Mouse (Mus musculus) midbrain, embryonic 14.5 days (tissue): ENCODE data around the gene Clk2. TPM values are rescaled to one million over a fixed set of nuclear protein-coding genes. Genes with fewer than 3 reads are reported as not detected.

Experiments
- ATAC-seq: fragments of 200-750 bp; cut with Nextera tagmentation; 2 replicates; pipeline ENCODE4 v1.8.0; 2017; ENCODE audit warnings: moderate number of reproducible peaks, moderate library complexity; ENCODE audit not compliant: low FRiP score, low TSS enrichment
- DNase-seq: peaks from one replicate; pipeline ENCODE4 v3.0.0-alpha.2; 2015
- H3K27ac ChIP-seq: fragments of 300-500 bp; sonication (generic); replicated peaks from 2 replicates; pipeline ENCODE4 v1.5.1; 2014; ENCODE audit warnings: mild to moderate bottlenecking, low read depth, low read length, moderate library complexity
- H3K27me3 ChIP-seq: fragments of 300-500 bp; sonication (generic); 2 replicates; pipeline ENCODE4 v1.6.1; 2014; ENCODE audit warnings: low read length, control low read depth, mixed read lengths; ENCODE audit not compliant: control insufficient read depth, insufficient read depth
- H3K36me3 ChIP-seq: fragments of 300-500 bp; sonication (generic); 2 replicates; pipeline ENCODE4 v1.6.1; 2014; ENCODE audit warnings: low read length, control low read depth; ENCODE audit not compliant: control insufficient read depth, insufficient read depth
- H3K4me1 ChIP-seq: fragments of 300-500 bp; sonication (generic); 2 replicates; pipeline ENCODE4 v1.6.1; 2014; ENCODE audit warnings: mild to moderate bottlenecking, antibody characterized with exemption, low read length, control low read depth; ENCODE audit not compliant: control insufficient read depth, insufficient read depth
- H3K4me2 ChIP-seq: fragments of 300-500 bp; sonication (generic); 2 replicates; pipeline ENCODE4 v1.6.1; 2014; ENCODE audit warnings: mild to moderate bottlenecking, low read length, moderate library complexity
- H3K4me3 ChIP-seq: fragments of 300-500 bp; sonication (generic); replicated peaks from 2 replicates; pipeline ENCODE4 v1.5.1; 2014; ENCODE audit warnings: low read depth, low read length
- H3K9ac ChIP-seq: fragments of 300-500 bp; sonication (generic); replicated peaks from 2 replicates; pipeline ENCODE4 v1.6.1; 2014; ENCODE audit warnings: mild to moderate bottlenecking, low read length, moderate library complexity
- H3K9me3 ChIP-seq: fragments of 300-500 bp; sonication (generic); 2 replicates; pipeline ENCODE4 v1.6.1; 2016; ENCODE audit warnings: low read length, control low read depth, mixed read lengths; ENCODE audit not compliant: control insufficient read depth
- WGBS: fragments of 180-500 bp; shearing (Covaris S2); extraction: QIAGEN DNeasy Blood & Tissue Kit; methylation state at CpG from one replicate; pipeline ENCODE4 v1.1.7; 2014; 5-methylcytosine and 5-hydroxymethylcytosine counted together
- polyA plus RNA-seq: library from polyadenylated mRNA; unstranded; fragments of >200 nt; fragmentation: Nextera tagmentation; extraction: Ambion mirVana; gene quantifications from 2 replicates; pipeline ENCODE4 v1.2.1, GENCODE M21; 2014

Clk2 gene
- polyA plus RNA-seq, 1 experiment from 2014 or later, result 22.0 TPM

- Histone ChIP-seq H3K9ac (no peak overlapping the region), H3K4me1 (no peaks in the 10 kb centered on the region), H3K36me3 (no peaks in the 10 kb centered on the region), H3K27ac (no peak overlapping the region), H3K4me2 (no peak overlapping the region), H3K9me3 (no peaks in the 10 kb centered on the region), H3K4me3 (no peak overlapping the region), H3K27me3 (no peaks in the 10 kb centered on the region)
- ATAC-seq, result no peak
- WGBS, result 85% methylated on average over 7 of the region's 7 CpGs
- no peak for DNase-seq
Observed at GRCm38 (mm10) chr3:89133063-89133450, 31.5 kb upstream of the Clk2 start.

- Histone ChIP-seq H3K9me3 (no peaks in the 10 kb centered on the region), H3K4me3 (no peak overlapping the region), H3K27ac (no peak overlapping the region), H3K27me3 (no peaks in the 10 kb centered on the region), H3K4me1 (no peaks in the 10 kb centered on the region), H3K9ac (no peak overlapping the region), H3K36me3 (no peaks in the 10 kb centered on the region), H3K4me2 (no peak overlapping the region)
- WGBS, result 89% methylated on average over 1 of the region's 1 CpGs
- DNase-seq (no peak), ATAC-seq (no peak)
Observed at GRCm38 (mm10) chr3:89133752-89134151, 30.8 kb upstream of the Clk2 start.

GRCm38 (mm10) chr3:89135958-89136357 lies 28.6 kb upstream of the Clk2 start, which contains the start of gene Pklr:
Gene Pklr (plus strand): TSS chr3:89136142.
- Histone ChIP-seq H3K4me3 (no peak within 1 kb of the TSS), H3K4me2 (no peak within 1 kb of the TSS), H3K36me3 (no peaks in the 10 kb centered on the region), H3K27me3 (no peaks in the 10 kb centered on the region), H3K9ac (no peak within 1 kb of the TSS), H3K9me3 (no peaks in the 10 kb centered on the region), H3K27ac (no peak within 1 kb of the TSS), H3K4me1 (no peaks in the 10 kb centered on the region)
- WGBS, result 59% methylated on average over 3 of the region's 3 CpGs
- ATAC-seq, result no peak
- no peak for DNase-seq

GRCm38 (mm10) chr3:89136365-89136764 lies 28.2 kb upstream of the Clk2 start:
- Histone ChIP-seq H3K4me1 (no peaks in the 10 kb centered on the region), H3K9me3 (no peaks in the 10 kb centered on the region), H3K4me3 (no peak overlapping the region), H3K36me3 (no peaks in the 10 kb centered on the region), H3K27me3 (no peaks in the 10 kb centered on the region), H3K27ac (no peak overlapping the region), H3K9ac (no peak overlapping the region), H3K4me2 (no peak overlapping the region)
- DNase-seq (no peak), ATAC-seq (no peak)
- 42% methylated on average over 9 of the region's 9 CpGs for WGBS

GRCm38 (mm10) chr3:89144821-89145220 lies 19.8 kb upstream of the Clk2 start:
- Histone ChIP-seq H3K4me1 (no peaks in the 10 kb centered on the region), H3K9ac (no peak overlapping the region), H3K4me2 (no peak overlapping the region), H3K36me3 (0 out of 2 replicates have a peak, but pooled peaks cover 16% of the 10 kb centered on the region), H3K4me3 (no peak overlapping the region), H3K9me3 (no peaks in the 10 kb centered on the region), H3K27ac (no peak overlapping the region), H3K27me3 (no peaks in the 10 kb centered on the region)
- no peak for ATAC-seq
- 90% methylated on average over 10 of the region's 10 CpGs for WGBS
- no peak for DNase-seq

- H3K4me1 ChIP-seq, result no peaks in the 10 kb centered on the region
- 27% methylated on average over 8 of the region's 8 CpGs for WGBS
- no peak overlapping the region for H3K4me3 ChIP-seq
- H3K27ac ChIP-seq, result no peak overlapping the region
- no peak overlapping the region for H3K9ac ChIP-seq
- H3K4me2 ChIP-seq, result no peak overlapping the region
- ATAC-seq, result no peak
- no peaks in the 10 kb centered on the region for H3K27me3 ChIP-seq
- peaks cover 21% of the 10 kb centered on the region; the same call in 1 of the 2 replicates for H3K36me3 ChIP-seq
- DNase-seq, result no peak
- H3K9me3 ChIP-seq, result no peaks in the 10 kb centered on the region
Observed at GRCm38 (mm10) chr3:89145566-89145965, 19.0 kb upstream of the Clk2 start.

- 25% methylated on average over 26 of the region's 26 CpGs for WGBS
- Histone ChIP-seq H3K27ac (no peak overlapping the region), H3K9me3 (no peaks in the 10 kb centered on the region), H3K9ac (no peak overlapping the region), H3K36me3 (peaks cover 30% of the 10 kb centered on the region), H3K4me1 (no peaks in the 10 kb centered on the region), H3K4me2 (no peak overlapping the region), H3K4me3 (no peak overlapping the region), H3K27me3 (no peaks in the 10 kb centered on the region)
- DNase-seq (peak; percentile 28), ATAC-seq (no peak)
Observed at GRCm38 (mm10) chr3:89147101-89147978, 17.3 kb upstream of the Clk2 start.

GRCm38 (mm10) chr3:89147979-89148311 lies 16.6 kb upstream of the Clk2 start:
- H3K27ac ChIP-seq, result no peak overlapping the region
- no peak overlapping the region for H3K4me3 ChIP-seq
- DNase-seq (no peak), ATAC-seq (no peak)
- peaks cover 35% of the 10 kb centered on the region for H3K36me3 ChIP-seq
- H3K9ac ChIP-seq, result no peak overlapping the region
- no peaks in the 10 kb centered on the region for H3K9me3 ChIP-seq
- H3K4me1 ChIP-seq, result no peaks in the 10 kb centered on the region
- WGBS, result 12% methylated on average over 15 of the region's 15 CpGs
- H3K27me3 ChIP-seq, result no peaks in the 10 kb centered on the region
- no peak overlapping the region for H3K4me2 ChIP-seq

- Histone ChIP-seq H3K27me3 (no peaks in the 10 kb centered on the region), H3K4me1 (no peaks in the 10 kb centered on the region), H3K27ac (no peak overlapping the region), H3K36me3 (peaks cover 35% of the 10 kb centered on the region), H3K4me2 (no peak overlapping the region), H3K9ac (no peak overlapping the region), H3K4me3 (no peak overlapping the region), H3K9me3 (no peaks in the 10 kb centered on the region)
- WGBS, result 71% methylated on average over 14 of the region's 14 CpGs
- no peak for DNase-seq
- no peak for ATAC-seq
Observed at GRCm38 (mm10) chr3:89148567-89148966, 16.0 kb upstream of the Clk2 start.
